Mouse (Mus musculus): ENCODE results near the gene Smim11. TPM values are rescaled to one million over a fixed set of nuclear protein-coding genes. Genes with fewer than 3 reads are reported as not detected.

The Smim11 gene
- polyA plus RNA-seq, 1 experiment, result 82.4 TPM

GRCm38 (mm10) chr16:92334600-92334999 lies 33.5 kb downstream of the Smim11 start:
- Histone ChIP-seq H3ac (ENCODE audit: control insufficient read depth, insufficient read length, low read depth) (no peak overlapping the region), H3K27me3 (ENCODE audit: control insufficient read depth, insufficient read depth, insufficient read length) (peaks cover 39% of the 10 kb centered on the region)

GRCm38 (mm10) chr16:92336280-92336679 lies 35.2 kb downstream of the Smim11 start:
- TF ChIP-seq CEBPB (IDR thresholded peaks at IDR 0.05; ENCODE audit: low read depth), result no peak
- TF ChIP-seq MYOG (IDR thresholded peaks at IDR 0.05; ENCODE audit: control insufficient read depth, extremely low read depth, insufficient read length), result no peak
- no peak for TF ChIP-seq FOSL1 (IDR thresholded peaks at IDR 0.05; ENCODE audit: insufficient read depth, low read length, poor library complexity, severe bottlenecking)
- no peak for TF ChIP-seq USF1 (IDR thresholded peaks at IDR 0.05; ENCODE audit: low read depth)
- TF ChIP-seq CTCF (IDR thresholded peaks at IDR 0.05; ENCODE audit: control insufficient read depth, insufficient read depth, insufficient read length), result peak; percentile 91
- TF ChIP-seq MYOD1 (IDR thresholded peaks at IDR 0.05; ENCODE audit: control insufficient read depth, insufficient read length, low read depth), result no peak
- no peak for TF ChIP-seq MAX (IDR thresholded peaks at IDR 0.05)
- H3ac ChIP-seq (ENCODE audit: control insufficient read depth, insufficient read length, low read depth), result no peak overlapping the region

More at GRCm38 (mm10) chr16:92334600-92334999, 33.5 kb downstream of the Smim11 start:
- no peak for TF ChIP-seq MYOG (IDR thresholded peaks at IDR 0.05; ENCODE audit: control insufficient read depth, extremely low read depth, insufficient read length)
- no peak for TF ChIP-seq FOSL1 (IDR thresholded peaks at IDR 0.05; ENCODE audit: insufficient read depth, low read length, poor library complexity, severe bottlenecking)
- no peak for TF ChIP-seq CTCF (IDR thresholded peaks at IDR 0.05; ENCODE audit: control insufficient read depth, insufficient read depth, insufficient read length)
- Histone ChIP-seq H3K36me3 (ENCODE audit: control insufficient read depth, insufficient read depth) (no peaks in the 10 kb centered on the region), H3K79me2 (ENCODE audit: control insufficient read depth, insufficient read depth) (no peaks in the 10 kb centered on the region), H3K79me3 (ENCODE audit: low read depth) (no peaks in the 10 kb centered on the region), H3K4me3 (ENCODE audit: insufficient read depth, poor library complexity, severe bottlenecking) (no peak overlapping the region)

GRCm38 (mm10) chr16:92340612-92341511 lies 39.8 kb downstream of the Smim11 start:
- Histone ChIP-seq H3K27me3 (ENCODE audit: control insufficient read depth, insufficient read depth, insufficient read length) (peaks cover 1% of the 10 kb centered on the region), H3K79me3 (ENCODE audit: low read depth) (no peaks in the 10 kb centered on the region), H3K79me2 (ENCODE audit: control insufficient read depth, insufficient read depth) (no peaks in the 10 kb centered on the region), H3ac (ENCODE audit: control insufficient read depth, insufficient read length, low read depth) (no peak overlapping the region), H3K4me3 (ENCODE audit: insufficient read depth, poor library complexity, severe bottlenecking) (no peak overlapping the region), H3K36me3 (ENCODE audit: control insufficient read depth, insufficient read depth) (no peaks in the 10 kb centered on the region)
- TF ChIP-seq CEBPB (IDR thresholded peaks at IDR 0.05; ENCODE audit: low read depth), result no peak
- TF ChIP-seq MYOD1 (IDR thresholded peaks at IDR 0.05; ENCODE audit: control insufficient read depth, insufficient read length, low read depth), result no peak
- no peak for TF ChIP-seq FOSL1 (IDR thresholded peaks at IDR 0.05; ENCODE audit: insufficient read depth, low read length, poor library complexity, severe bottlenecking)
- TF ChIP-seq USF1 (IDR thresholded peaks at IDR 0.05; ENCODE audit: low read depth), result no peak
- no peak for TF ChIP-seq MAX (IDR thresholded peaks at IDR 0.05)
- TF ChIP-seq MYOG (IDR thresholded peaks at IDR 0.05; ENCODE audit: control insufficient read depth, extremely low read depth, insufficient read length), result no peak
- TF ChIP-seq CTCF (IDR thresholded peaks at IDR 0.05; ENCODE audit: control insufficient read depth, insufficient read depth, insufficient read length), result no peak

More at GRCm38 (mm10) chr16:92336280-92336679, 35.2 kb downstream of the Smim11 start:
- H3K79me2 ChIP-seq (ENCODE audit: control insufficient read depth, insufficient read depth), result no peaks in the 10 kb centered on the region
- H3K4me3 ChIP-seq (ENCODE audit: insufficient read depth, poor library complexity, severe bottlenecking), result no peak overlapping the region
- no peaks in the 10 kb centered on the region for H3K36me3 ChIP-seq (ENCODE audit: control insufficient read depth, insufficient read depth)
- H3K79me3 ChIP-seq (ENCODE audit: low read depth), result no peaks in the 10 kb centered on the region
- H3K27me3 ChIP-seq (ENCODE audit: control insufficient read depth, insufficient read depth, insufficient read length), result peaks cover 28% of the 10 kb centered on the region

GRCm38 (mm10) chr16:92345177-92345576 lies 44.1 kb downstream of the Smim11 start:
- no peak for TF ChIP-seq CEBPB (IDR thresholded peaks at IDR 0.05; ENCODE audit: low read depth)
- no peak for TF ChIP-seq MYOG (IDR thresholded peaks at IDR 0.05; ENCODE audit: control insufficient read depth, extremely low read depth, insufficient read length)
- TF ChIP-seq MAX (IDR thresholded peaks at IDR 0.05), result no peak
- no peak for TF ChIP-seq CTCF (IDR thresholded peaks at IDR 0.05; ENCODE audit: control insufficient read depth, insufficient read depth, insufficient read length)
- TF ChIP-seq FOSL1 (IDR thresholded peaks at IDR 0.05; ENCODE audit: insufficient read depth, low read length, poor library complexity, severe bottlenecking), result no peak
- no peak for TF ChIP-seq USF1 (IDR thresholded peaks at IDR 0.05; ENCODE audit: low read depth)
- TF ChIP-seq MYOD1 (IDR thresholded peaks at IDR 0.05; ENCODE audit: control insufficient read depth, insufficient read length, low read depth), result no peak
- Histone ChIP-seq H3ac (ENCODE audit: control insufficient read depth, insufficient read length, low read depth) (no peak overlapping the region), H3K27me3 (ENCODE audit: control insufficient read depth, insufficient read depth, insufficient read length) (no peaks in the 10 kb centered on the region), H3K36me3 (ENCODE audit: control insufficient read depth, insufficient read depth) (no peaks in the 10 kb centered on the region), H3K79me2 (ENCODE audit: control insufficient read depth, insufficient read depth) (no peaks in the 10 kb centered on the region), H3K79me3 (ENCODE audit: low read depth) (no peaks in the 10 kb centered on the region), H3K4me3 (ENCODE audit: insufficient read depth, poor library complexity, severe bottlenecking) (no peak overlapping the region)

- H3ac ChIP-seq (ENCODE audit: control insufficient read depth, insufficient read length, low read depth), result no peak overlapping the region
- H3K79me3 ChIP-seq (ENCODE audit: low read depth), result no peaks in the 10 kb centered on the region
- no peaks in the 10 kb centered on the region for H3K36me3 ChIP-seq (ENCODE audit: control insufficient read depth, insufficient read depth)
- H3K79me2 ChIP-seq (ENCODE audit: control insufficient read depth, insufficient read depth), result no peaks in the 10 kb centered on the region
- H3K27me3 ChIP-seq (ENCODE audit: control insufficient read depth, insufficient read depth, insufficient read length), result no peaks in the 10 kb centered on the region
- H3K4me3 ChIP-seq (ENCODE audit: insufficient read depth, poor library complexity, severe bottlenecking), result no peak overlapping the region
- TF ChIP-seq USF1 (IDR thresholded peaks at IDR 0.05; ENCODE audit: low read depth) (no peak), CEBPB (IDR thresholded peaks at IDR 0.05; ENCODE audit: low read depth) (no peak), CTCF (IDR thresholded peaks at IDR 0.05; ENCODE audit: control insufficient read depth, insufficient read depth, insufficient read length) (no peak), MYOD1 (IDR thresholded peaks at IDR 0.05; ENCODE audit: control insufficient read depth, insufficient read length, low read depth) (no peak), FOSL1 (IDR thresholded peaks at IDR 0.05; ENCODE audit: insufficient read depth, low read length, poor library complexity, severe bottlenecking) (no peak), MAX (IDR thresholded peaks at IDR 0.05) (no peak), MYOG (IDR thresholded peaks at IDR 0.05; ENCODE audit: control insufficient read depth, extremely low read depth, insufficient read length) (no peak)
Observed at GRCm38 (mm10) chr16:92346297-92346916, 45.3 kb downstream of the Smim11 start.
